Mouse (Mus musculus): ENCODE data around the gene Gm5678. TPM values are rescaled to one million over a fixed set of nuclear protein-coding genes. Genes with fewer than 3 reads are reported as not detected.

The Gm5678 gene
- polyA plus RNA-seq, 1 experiment from 2014 or later: not detected

GRCm38 (mm10) chr16:93594448-93594847 lies 33.4 kb upstream of the Gm5678 start:
- Histone ChIP-seq H3K9ac (no peak overlapping the region), H3K4me3 (no peak overlapping the region), H3K9me3 (no peaks in the 10 kb centered on the region), H3K27me3 (no peaks in the 10 kb centered on the region), H3K4me1 (no peaks in the 10 kb centered on the region), H3K4me2 (no peak overlapping the region), H3K27ac (no peak overlapping the region), H3K36me3 (peaks cover 60% of the 10 kb centered on the region)
- 91% methylated on average over 10 of the region's 10 CpGs for WGBS
- no peak for ATAC-seq (ENCODE audit: insufficient number of reproducible peaks, low FRiP score, low TSS enrichment, low read depth)

DNA sequence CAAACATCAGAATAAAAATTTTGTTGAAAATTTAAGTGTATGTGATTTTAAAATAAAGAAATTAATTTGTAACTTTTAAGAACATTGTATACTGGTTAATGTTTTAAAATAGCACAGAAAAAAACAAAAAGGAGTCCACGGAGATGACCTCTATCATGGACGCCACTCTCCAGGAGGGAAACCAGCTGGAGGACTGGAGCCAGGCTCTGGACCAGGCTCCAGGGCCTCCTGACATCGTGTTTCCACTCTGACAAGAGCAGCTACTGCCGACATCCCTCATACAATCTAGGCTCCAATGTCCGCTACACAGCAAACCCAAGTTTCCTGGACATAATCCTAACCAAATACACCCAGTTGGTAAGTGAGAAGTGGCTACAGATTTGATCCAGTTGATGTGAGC lies 32.1 kb upstream of the Gm5678 start:
- no peaks in the 10 kb centered on the region for H3K4me1 ChIP-seq
- no peaks in the 10 kb centered on the region for H3K9me3 ChIP-seq
- peaks cover 47% of the 10 kb centered on the region for H3K36me3 ChIP-seq
- H3K27ac ChIP-seq: no peak overlapping the region
- H3K9ac ChIP-seq: no peak overlapping the region
- no peak overlapping the region for H3K4me3 ChIP-seq
- ATAC-seq (ENCODE audit: insufficient number of reproducible peaks, low FRiP score, low TSS enrichment, low read depth): no peak
- H3K4me2 ChIP-seq: no peak overlapping the region
- no peaks in the 10 kb centered on the region for H3K27me3 ChIP-seq
- 84% methylated on average over 5 of the region's 5 CpGs for WGBS

- H3K4me2 ChIP-seq: no peak overlapping the region
- no peaks in the 10 kb centered on the region for H3K4me1 ChIP-seq
- no peaks in the 10 kb centered on the region for H3K9me3 ChIP-seq
- 87% methylated on average over 7 of the region's 7 CpGs for WGBS
- no peaks in the 10 kb centered on the region for H3K27me3 ChIP-seq
- H3K36me3 ChIP-seq: peaks cover 42% of the 10 kb centered on the region
- no peak overlapping the region for H3K9ac ChIP-seq
- no peak overlapping the region for H3K27ac ChIP-seq
- no peak overlapping the region for H3K4me3 ChIP-seq
- no peak for ATAC-seq (ENCODE audit: insufficient number of reproducible peaks, low FRiP score, low TSS enrichment, low read depth)
Observed at GRCm38 (mm10) chr16:93596807-93597206, 31.1 kb upstream of the Gm5678 start.

- WGBS: 89% methylated on average over 9 of the region's 9 CpGs
- Histone ChIP-seq H3K27ac (no peak overlapping the region), H3K9me3 (no peaks in the 10 kb centered on the region), H3K36me3 (peaks cover 42% of the 10 kb centered on the region), H3K4me1 (no peaks in the 10 kb centered on the region), H3K9ac (no peak overlapping the region), H3K27me3 (no peaks in the 10 kb centered on the region), H3K4me2 (no peak overlapping the region), H3K4me3 (no peak overlapping the region)
- ATAC-seq (ENCODE audit: insufficient number of reproducible peaks, low FRiP score, low TSS enrichment, low read depth): no peak
Observed at GRCm38 (mm10) chr16:93597551-93597950, 30.3 kb upstream of the Gm5678 start.

GRCm38 (mm10) chr16:93599461-93599860 lies 28.4 kb upstream of the Gm5678 start:
- no peak overlapping the region for H3K4me3 ChIP-seq
- WGBS: 85% methylated on average over 6 of the region's 6 CpGs
- H3K4me2 ChIP-seq: no peak overlapping the region
- H3K36me3 ChIP-seq: peaks cover 30% of the 10 kb centered on the region
- ATAC-seq (ENCODE audit: insufficient number of reproducible peaks, low FRiP score, low TSS enrichment, low read depth): no peak
- no peak overlapping the region for H3K27ac ChIP-seq
- no peak overlapping the region for H3K9ac ChIP-seq
- 0 out of 2 replicates have a peak, but pooled peaks cover 5% of the 10 kb centered on the region for H3K4me1 ChIP-seq
- no peaks in the 10 kb centered on the region for H3K9me3 ChIP-seq
- H3K27me3 ChIP-seq: no peaks in the 10 kb centered on the region

- Histone ChIP-seq H3K9ac (peak within 1 kb of the TSS; percentile 74), H3K9me3 (no peaks in the 10 kb centered on the region), H3K27me3 (no peaks in the 10 kb centered on the region), H3K4me1 (peaks cover 18% of the 10 kb centered on the region; the same call in 1 of the 2 replicates), H3K36me3 (no peaks in the 10 kb centered on the region), H3K4me3 (peak within 1 kb of the TSS; percentile 66), H3K27ac (peak within 1 kb of the TSS; percentile 95), H3K4me2 (peak within 1 kb of the TSS; percentile 90)
- ATAC-seq (ENCODE audit: insufficient number of reproducible peaks, low FRiP score, low TSS enrichment, low read depth): peak; percentile 89
- WGBS: under 1% methylated on average over 55 of the region's 55 CpGs
Observed at GRCm38 (mm10) chr16:93603439-93604212, 24.3 kb upstream of the Gm5678 start, which contains the start of gene Setd4. TSS of gene Setd4 (minus strand) at chr16:93604063.

GRCm38 (mm10) chr16:93604481-93604969 lies 23.4 kb upstream of the Gm5678 start:
- peak overlapping the region; percentile 90 for H3K4me2 ChIP-seq
- peak overlapping the region; percentile 74; the same call in 1 of the 2 replicates for H3K9ac ChIP-seq
- no peaks in the 10 kb centered on the region for H3K9me3 ChIP-seq
- no peaks in the 10 kb centered on the region for H3K27me3 ChIP-seq
- peak overlapping the region; percentile 95 for H3K27ac ChIP-seq
- H3K4me1 ChIP-seq: peaks cover 25% of the 10 kb centered on the region
- 0 out of 2 replicates have a peak, but pooled peaks cover 5% of the 10 kb centered on the region for H3K36me3 ChIP-seq
- H3K4me3 ChIP-seq: peak overlapping the region; percentile 66
- ATAC-seq (ENCODE audit: insufficient number of reproducible peaks, low FRiP score, low TSS enrichment, low read depth): no peak
- WGBS: 2% methylated on average over 16 of the region's 16 CpGs

GRCm38 (mm10) chr16:93605553-93605952 lies 22.3 kb upstream of the Gm5678 start, which contains the start of gene Cbr1:
TSS of gene Cbr1 (plus strand) at chr16:93605853.
- WGBS: 66% methylated on average over 4 of the region's 4 CpGs
- H3K27ac ChIP-seq: no peak within 1 kb of the TSS

DNA sequence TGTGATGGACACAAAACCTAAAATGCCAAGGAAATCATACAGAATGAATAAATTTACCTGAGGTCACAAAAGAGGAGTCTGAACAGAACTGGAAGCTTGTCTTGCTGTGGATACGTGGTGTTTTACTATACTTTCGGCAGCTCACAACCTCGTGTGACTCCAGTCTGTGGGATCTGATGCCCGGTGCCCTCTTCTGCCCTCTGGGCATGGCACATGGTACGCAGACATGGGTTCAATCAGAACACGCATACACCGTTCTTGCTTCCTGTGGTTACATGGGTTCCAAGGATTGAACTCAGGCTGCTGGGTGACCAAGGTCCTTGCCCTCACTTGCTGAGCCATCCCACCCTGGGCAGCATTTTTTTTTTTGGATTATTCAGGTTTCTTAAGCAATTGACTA lies 21.8 kb upstream of the Gm5678 start:
- 88% methylated on average over 7 of the region's 7 CpGs for WGBS
- no peak for ATAC-seq (ENCODE audit: insufficient number of reproducible peaks, low FRiP score, low TSS enrichment, low read depth)

More at GRCm38 (mm10) chr16:93605553-93605952, 22.3 kb upstream of the Gm5678 start, which contains the start of gene Cbr1:
- Histone ChIP-seq H3K4me2 (peak within 1 kb of the TSS; percentile 90), H3K4me3 (peak within 1 kb of the TSS; percentile 66), H3K27me3 (no peaks in the 10 kb centered on the region), H3K9me3 (no peaks in the 10 kb centered on the region), H3K9ac (no peak within 1 kb of the TSS), H3K36me3 (0 out of 2 replicates have a peak, but pooled peaks cover 5% of the 10 kb centered on the region), H3K4me1 (peaks cover 25% of the 10 kb centered on the region)
- no peak for ATAC-seq (ENCODE audit: insufficient number of reproducible peaks, low FRiP score, low TSS enrichment, low read depth)

DNA sequence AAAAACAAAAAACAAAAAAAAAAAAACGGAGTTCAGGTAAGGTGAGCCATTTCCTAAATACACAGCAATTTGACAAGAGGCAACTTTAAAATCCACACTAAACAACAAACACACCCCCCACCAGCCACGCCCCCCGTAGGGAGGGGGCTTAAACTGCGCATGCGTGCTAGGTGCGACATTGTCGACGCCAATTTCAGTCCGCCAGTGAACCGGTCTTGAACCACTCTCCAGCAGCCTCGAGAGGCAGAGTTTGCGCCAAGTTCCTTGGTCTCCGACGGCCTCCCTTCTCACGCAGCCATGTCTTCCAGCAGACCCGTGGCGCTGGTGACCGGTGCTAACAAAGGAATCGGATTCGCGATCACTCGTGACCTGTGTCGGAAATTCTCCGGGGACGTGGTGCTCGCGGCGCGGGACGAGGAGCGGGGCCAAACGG lies 20.2 kb upstream of the Gm5678 start:
- peak overlapping the region; percentile 71 for H3K27ac ChIP-seq
- H3K9me3 ChIP-seq: no peaks in the 10 kb centered on the region
- under 1% methylated on average over 32 of the region's 32 CpGs for WGBS
- H3K4me1 ChIP-seq: peaks cover 25% of the 10 kb centered on the region
- ATAC-seq (ENCODE audit: insufficient number of reproducible peaks, low FRiP score, low TSS enrichment, low read depth): peak; percentile 48; the same call in 1 of the 2 replicates
- peak overlapping the region; percentile 75 for H3K4me2 ChIP-seq
- no peaks in the 10 kb centered on the region for H3K27me3 ChIP-seq
- H3K36me3 ChIP-seq: peaks cover 17% of the 10 kb centered on the region; the same call in 1 of the 2 replicates
- H3K9ac ChIP-seq: peak overlapping the region; percentile 69
- peak overlapping the region; percentile 56 for H3K4me3 ChIP-seq

More for the DNA sequence above, 21.8 kb upstream of the Gm5678 start:
- Histone ChIP-seq H3K9me3 (no peaks in the 10 kb centered on the region), H3K9ac (no peak overlapping the region), H3K27ac (no peak overlapping the region), H3K36me3 (peaks cover 9% of the 10 kb centered on the region; the same call in 1 of the 2 replicates), H3K4me2 (no peak overlapping the region), H3K27me3 (no peaks in the 10 kb centered on the region), H3K4me3 (no peak overlapping the region), H3K4me1 (peaks cover 25% of the 10 kb centered on the region)

DNA sequence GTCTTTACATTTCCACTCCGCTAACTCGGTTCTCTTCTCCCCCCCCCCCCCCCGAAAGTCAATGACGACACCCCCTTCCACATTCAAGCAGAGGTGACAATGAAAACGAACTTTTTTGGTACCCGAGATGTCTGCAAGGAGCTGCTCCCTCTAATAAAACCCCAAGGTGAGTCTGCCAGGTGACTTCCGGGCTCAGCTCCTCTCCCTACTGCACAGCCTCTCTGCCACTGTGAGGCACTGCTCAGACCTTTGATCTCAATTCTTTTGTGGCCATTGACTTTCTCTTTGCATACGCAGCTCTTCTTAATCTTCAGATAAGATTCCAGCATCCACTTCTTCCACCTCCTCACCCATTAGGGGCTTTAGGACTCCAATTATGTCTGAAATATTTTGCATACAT lies 19.2 kb upstream of the Gm5678 start:
- H3K9me3 ChIP-seq: no peaks in the 10 kb centered on the region
- H3K9ac ChIP-seq: no peak overlapping the region
- H3K27ac ChIP-seq: no peak overlapping the region
- H3K4me2 ChIP-seq: peak overlapping the region; percentile 75
- ATAC-seq (ENCODE audit: insufficient number of reproducible peaks, low FRiP score, low TSS enrichment, low read depth): no peak
- peaks cover 21% of the 10 kb centered on the region for H3K4me1 ChIP-seq
- no peaks in the 10 kb centered on the region for H3K27me3 ChIP-seq
- 65% methylated on average over 8 of the region's 8 CpGs for WGBS
- peaks cover 17% of the 10 kb centered on the region; the same call in 1 of the 2 replicates for H3K36me3 ChIP-seq
- H3K4me3 ChIP-seq: peak overlapping the region; percentile 56

- Histone ChIP-seq H3K27me3 (no peaks in the 10 kb centered on the region), H3K9me3 (no peaks in the 10 kb centered on the region), H3K4me1 (peaks cover 16% of the 10 kb centered on the region), H3K27ac (no peak overlapping the region), H3K9ac (no peak overlapping the region), H3K4me3 (no peak overlapping the region), H3K36me3 (peaks cover 17% of the 10 kb centered on the region; the same call in 1 of the 2 replicates), H3K4me2 (no peak overlapping the region)
- no peak for ATAC-seq (ENCODE audit: insufficient number of reproducible peaks, low FRiP score, low TSS enrichment, low read depth)
- WGBS: 91% methylated on average over 4 of the region's 4 CpGs
Observed at GRCm38 (mm10) chr16:93609796-93610195, 18.1 kb upstream of the Gm5678 start.
